Mouse (Mus musculus): ENCODE measurements at regions not wholly inside any gene's neighbourhood (a gene's known extent, or its start where the extent isn't known, plus 50 kb on each side); places are given as distances from the start of the nearest gene placed in this dataset.

DNA sequence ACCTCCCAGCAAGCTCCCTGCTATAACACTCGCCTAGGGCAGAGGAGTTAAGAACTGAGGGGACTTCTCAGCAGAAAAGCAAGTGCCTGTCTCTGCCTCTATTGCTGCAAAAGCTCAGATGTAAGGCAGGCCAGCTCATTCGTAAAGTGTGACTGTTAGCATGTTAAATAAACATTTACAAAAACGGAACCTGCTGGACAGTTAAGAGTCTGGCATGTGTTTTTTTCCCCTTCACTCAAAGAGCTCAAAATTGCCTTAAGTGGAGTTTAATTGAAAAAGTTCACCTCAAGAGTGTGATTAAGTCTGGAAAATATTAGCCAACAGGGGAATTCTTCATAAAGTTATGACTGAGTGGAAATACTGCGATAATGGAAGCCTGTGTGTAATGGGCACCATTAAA, 167.0 kb upstream of the Hs3st3a1 start:
- no peak for TF ChIP-seq CTCF (IDR thresholded peaks at IDR 0.05; ENCODE audit: low read depth, low read length)
- no peak for TF ChIP-seq GATA1 (IDR thresholded peaks at IDR 0.05; ENCODE audit: borderline replicate concordance, low read length)

Data from G1E (cell line).